Mouse (Mus musculus) cerebellum, adult 2 months (tissue): ENCODE measurements around the gene Arhgef1. TPM values are rescaled to one million over a fixed set of nuclear protein-coding genes. Genes with fewer than 3 reads are reported as not detected.

Source experiments
- DNase-seq, 2 experiments: peaks; one replicate each; pipeline ENCODE4 v3.0.0; 2021
- H3K27ac ChIP-seq: fragments of 200-500 bp; 2 replicates; pipeline ENCODE4 v1.5.1; 2012; ENCODE audit warnings: low read length, control low read depth, inconsistent platforms; ENCODE audit not compliant: insufficient read depth
- H3K27me3 ChIP-seq: fragments of 200-500 bp; 2 replicates; pipeline ENCODE4 v1.6.1; 2012; ENCODE audit warnings: inconsistent platforms, mild to moderate bottlenecking, low read length, moderate library complexity; ENCODE audit not compliant: control insufficient read depth, insufficient read depth
- H3K4me1 ChIP-seq: fragments of 200-500 bp; 2 replicates; pipeline ENCODE4 v1.6.1; 2011; ENCODE audit warnings: low read length; ENCODE audit not compliant: control insufficient read depth, insufficient read depth
- H3K4me3 ChIP-seq: fragments of 200-500 bp; replicated peaks from 2 replicates; pipeline ENCODE3; 2011; ENCODE audit warnings: mild to moderate bottlenecking, low read depth, low read length, control low read depth; ENCODE audit not compliant: insufficient read depth
- CTCF ChIP-seq: fragments of 200-500 bp; IDR thresholded peaks from 2 replicates; pipeline ENCODE4 v1.5.1; 2011; ENCODE audit warnings: low read depth, mild to moderate bottlenecking, control low read depth, low read length, moderate library complexity, borderline replicate concordance; ENCODE audit not compliant: insufficient read depth
- POLR2A ChIP-seq: fragments of 200-500 bp; IDR thresholded peaks from 2 replicates; pipeline ENCODE4 v1.6.1; 2011; ENCODE audit warnings: low read length, control low read depth, borderline replicate concordance; ENCODE audit not compliant: insufficient read depth
- WGBS: fragments of 180-500 bp; shearing (Covaris S2); methylation state at CpG from one replicate; pipeline ENCODE4 v1.1.7; 2018; 5-methylcytosine and 5-hydroxymethylcytosine counted together
- polyA plus RNA-seq: library from polyadenylated mRNA; depleted of rRNA; stranded (reverse); fragments of >200 nt; gene quantifications from 2 replicates; pipeline ENCODE4 v1.2.3, GENCODE M21; 2012

The Arhgef1 gene
- polyA plus RNA-seq, 1 experiment = 162 TPM

DNA sequence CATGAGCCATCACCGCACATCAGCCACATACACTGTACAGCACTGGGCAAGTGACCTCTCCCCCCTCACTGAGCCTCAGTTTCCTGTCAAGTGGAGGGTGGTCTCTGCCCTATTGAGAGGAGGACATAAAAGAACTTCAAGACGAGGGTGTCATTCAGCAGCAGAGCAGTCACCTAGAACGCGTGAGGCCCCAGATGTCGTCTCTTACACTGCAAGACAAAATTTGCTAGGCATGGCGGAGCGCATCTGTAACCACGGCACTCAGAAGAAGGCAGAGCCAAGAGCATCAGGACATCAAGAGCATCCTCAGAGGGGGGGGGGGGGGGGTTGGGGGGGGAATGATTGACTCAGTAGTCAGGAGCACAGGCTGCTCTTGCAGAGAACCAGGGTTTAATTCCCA is 6.4 kb upstream of the Arhgef1 start:
- no peak for TF ChIP-seq POLR2A
- Histone ChIP-seq H3K4me1 (no peaks in the 10 kb centered on the region), H3K4me3 (no peak overlapping the region), H3K27me3 (no peaks in the 10 kb centered on the region), H3K27ac (no peak overlapping the region)
- no peak for DNase-seq
- WGBS = 61% methylated on average over 8 of the region's 8 CpGs

GRCm38 (mm10) chr7:24897224-24897623 is 5.5 kb upstream of the Arhgef1 start, which contains the start of gene Cd79a:
Cd79a (plus strand) TSS chr7:24897381.
- no peak for TF ChIP-seq CTCF
- no peak for TF ChIP-seq POLR2A
- Histone ChIP-seq H3K4me1 (no peaks in the 10 kb centered on the region), H3K27ac (no peak within 1 kb of the TSS), H3K27me3 (no peaks in the 10 kb centered on the region), H3K4me3 (no peak within 1 kb of the TSS)
- WGBS = 82% methylated on average over 12 of the region's 12 CpGs
- DNase-seq = no peak

DNA sequence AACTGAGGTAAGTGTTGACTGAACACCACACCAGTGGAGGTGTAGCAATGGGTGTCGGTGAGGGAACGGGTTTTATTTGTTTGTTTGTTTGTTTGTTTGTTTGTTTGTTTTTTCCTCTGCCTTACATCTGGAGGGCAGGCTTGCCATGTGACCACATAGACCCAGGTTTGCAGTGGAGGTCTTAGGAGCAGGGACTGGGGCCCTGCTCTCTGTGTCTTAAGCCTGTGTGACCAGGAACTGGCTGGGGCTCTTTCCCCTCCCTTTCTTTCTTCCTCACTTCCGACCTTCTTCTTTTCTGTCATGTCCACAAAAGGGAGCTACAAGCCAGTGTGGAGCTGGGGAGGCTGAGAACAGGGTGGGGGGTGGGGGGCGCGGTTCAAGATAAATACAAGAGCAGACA is 4.8 kb upstream of the Arhgef1 start:
- Histone ChIP-seq H3K4me1 (no peaks in the 10 kb centered on the region), H3K27me3 (no peaks in the 10 kb centered on the region), H3K4me3 (no peak overlapping the region), H3K27ac (no peak overlapping the region)
- TF ChIP-seq CTCF = no peak
- TF ChIP-seq POLR2A = no peak
- WGBS = 80% methylated on average over 5 of the region's 5 CpGs
- no peak for DNase-seq

DNA sequence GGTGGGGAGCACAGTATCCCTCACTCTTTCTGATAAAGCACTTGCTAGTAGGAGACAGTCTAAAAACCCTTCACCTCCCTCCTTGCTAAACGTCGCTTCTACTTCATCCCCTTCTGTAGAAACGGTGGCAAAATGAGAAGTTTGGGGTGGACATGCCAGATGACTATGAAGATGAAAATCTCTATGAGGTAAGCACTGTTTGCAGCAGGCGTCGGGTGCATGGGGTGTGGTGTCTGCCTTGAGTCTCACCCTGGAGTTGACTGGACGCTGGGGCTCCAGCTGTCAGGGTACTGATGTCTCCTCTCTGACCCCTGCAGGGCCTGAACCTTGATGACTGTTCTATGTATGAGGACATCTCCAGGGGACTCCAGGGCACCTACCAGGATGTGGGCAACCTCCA is 1.6 kb upstream of the Arhgef1 start:
- WGBS = 44% methylated on average over 6 of the region's 6 CpGs
- Histone ChIP-seq H3K27ac (no peak overlapping the region), H3K27me3 (no peaks in the 10 kb centered on the region), H3K4me1 (peaks cover 3% of the 10 kb centered on the region; the same call in 1 of the 2 replicates), H3K4me3 (no peak overlapping the region)
- DNase-seq = no peak
- no peak for TF ChIP-seq POLR2A

- DNase-seq = no peak
- 73% methylated on average over 1 of the region's 1 CpGs for WGBS
- H3K27ac ChIP-seq = no peak overlapping the region
- H3K4me1 ChIP-seq = peaks cover 3% of the 10 kb centered on the region; the same call in 1 of the 2 replicates
- no peaks in the 10 kb centered on the region for H3K27me3 ChIP-seq
- H3K4me3 ChIP-seq = no peak overlapping the region
- TF ChIP-seq CTCF = no peak
- TF ChIP-seq POLR2A = no peak
Observed at GRCm38 (mm10) chr7:24901842-24902241, 870 bp upstream of the Arhgef1 start.

DNA sequence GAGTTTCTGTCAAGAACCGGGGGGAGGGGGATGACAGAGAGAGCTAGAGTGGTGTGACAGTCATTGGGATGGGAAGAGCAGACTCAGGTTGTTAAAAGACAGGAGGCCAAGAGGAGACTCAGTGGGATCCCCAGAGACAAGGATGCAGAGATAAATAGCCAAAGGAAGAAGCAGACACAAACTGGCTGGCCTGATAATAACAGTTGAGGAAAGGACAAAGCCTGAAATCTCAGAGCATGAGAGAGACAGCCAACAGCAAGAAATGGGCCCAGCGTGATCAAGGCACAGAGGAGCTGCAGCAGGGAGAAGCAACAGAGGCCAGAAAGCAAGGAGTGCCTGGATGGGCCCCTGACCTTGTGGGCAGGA is 465 bp upstream of the Arhgef1 start:
- 61% methylated on average over 2 of the region's 2 CpGs for WGBS
- no peak for DNase-seq
- H3K27me3 ChIP-seq = no peaks in the 10 kb centered on the region

GRCm38 (mm10) chr7:24903444-24903825 is 723 bp downstream of the Arhgef1 start:
- DNase-seq = no peak
- 36% methylated on average over 10 of the region's 10 CpGs for WGBS
- peak overlapping the region; percentile 68; the same call in 1 of the 2 replicates for H3K27ac ChIP-seq

More for the DNA sequence above, 465 bp upstream of the Arhgef1 start:
- Histone ChIP-seq H3K27ac (peak overlapping the region; percentile 57), H3K4me1 (peaks cover 3% of the 10 kb centered on the region; the same call in 1 of the 2 replicates), H3K4me3 (peak overlapping the region; percentile 77)
- no peak for TF ChIP-seq POLR2A
- no peak for TF ChIP-seq CTCF

GRCm38 (mm10) chr7:24904070-24904483 is 1.4 kb downstream of the Arhgef1 start:
- H3K27ac ChIP-seq = peak overlapping the region; percentile 42; the same call in 1 of the 2 replicates
- H3K27me3 ChIP-seq = no peaks in the 10 kb centered on the region
- peak; percentile 96 to 99 for DNase-seq
- 0 out of 2 replicates have a peak, but pooled peaks have one; percentile 52 for TF ChIP-seq POLR2A
- no peak for TF ChIP-seq CTCF
- peaks cover 3% of the 10 kb centered on the region; the same call in 1 of the 2 replicates for H3K4me1 ChIP-seq
- peak overlapping the region; percentile 86 for H3K4me3 ChIP-seq
- under 1% methylated on average over 26 of the region's 30 CpGs for WGBS

More at GRCm38 (mm10) chr7:24903444-24903825, 723 bp downstream of the Arhgef1 start:
- peak overlapping the region; percentile 77 for H3K4me3 ChIP-seq
- H3K4me1 ChIP-seq = peaks cover 3% of the 10 kb centered on the region; the same call in 1 of the 2 replicates
- H3K27me3 ChIP-seq = no peaks in the 10 kb centered on the region
- TF ChIP-seq CTCF (no peak), POLR2A (no peak)

- TF ChIP-seq POLR2A (no peak), CTCF (peak; percentile 72)
- no peak overlapping the region for H3K27ac ChIP-seq
- no peaks in the 10 kb centered on the region for H3K27me3 ChIP-seq
- peak overlapping the region; percentile 86 for H3K4me3 ChIP-seq
- peak; percentile 73 to 75 for DNase-seq
- 8% methylated on average over 3 of the region's 3 CpGs for WGBS
- peaks cover 3% of the 10 kb centered on the region; the same call in 1 of the 2 replicates for H3K4me1 ChIP-seq
Observed at GRCm38 (mm10) chr7:24904936-24905335, 2.2 kb downstream of the Arhgef1 start.
